Mouse (Mus musculus) 3134 (cell line): Measurements from ENCODE around the gene Adra1d.

ENCODE experiments used
- DNase-seq: peaks from one replicate; pipeline ENCODE4 v3.0.0-alpha.2; 2011; ENCODE audit warnings: low spot score; ENCODE audit not compliant: insufficient read length; ENCODE audit errors: extremely low read depth

Adra1d gene

GRCm38 (mm10) chr2:131541686-131542085 lies 20.4 kb downstream of the Adra1d start:
- no peak for DNase-seq

GRCm38 (mm10) chr2:131539780-131540179 lies 22.3 kb downstream of the Adra1d start:
- no peak for DNase-seq

GRCm38 (mm10) chr2:131538341-131538740 lies 23.7 kb downstream of the Adra1d start:
- DNase-seq, result no peak

- DNase-seq, result no peak
These were observed 26.9 kb downstream of the Adra1d start for GRCm38 (mm10) chr2:131535168-131535567.

GRCm38 (mm10) chr2:131531271-131531670 lies 30.8 kb downstream of the Adra1d start:
- DNase-seq, result no peak

GRCm38 (mm10) chr2:131530623-131531008 lies 31.5 kb downstream of the Adra1d start:
- peak; percentile 66 for DNase-seq

- DNase-seq, result no peak
These were observed 32.0 kb downstream of the Adra1d start for GRCm38 (mm10) chr2:131529898-131530622.

GRCm38 (mm10) chr2:131527061-131527460 lies 35.0 kb downstream of the Adra1d start:
- DNase-seq, result no peak

GRCm38 (mm10) chr2:131520743-131521142 lies 41.3 kb downstream of the Adra1d start:
- DNase-seq, result no peak

- DNase-seq, result no peak
These were observed 43.3 kb downstream of the Adra1d start for GRCm38 (mm10) chr2:131518790-131519189.

- DNase-seq, result no peak
These were observed 44.5 kb downstream of the Adra1d start for GRCm38 (mm10) chr2:131517550-131517949.

GRCm38 (mm10) chr2:131514055-131514621 lies 47.9 kb downstream of the Adra1d start:
- DNase-seq, result no peak

- no peak for DNase-seq
These were observed 48.6 kb downstream of the Adra1d start for GRCm38 (mm10) chr2:131513477-131513876.

- no peak for DNase-seq
These were observed 51.6 kb downstream of the Adra1d start for GRCm38 (mm10) chr2:131510531-131510930.

- DNase-seq, result peak; percentile 74
These were observed 52.3 kb downstream of the Adra1d start for GRCm38 (mm10) chr2:131509671-131510313.

- no peak for DNase-seq
These were observed 53.6 kb downstream of the Adra1d start for GRCm38 (mm10) chr2:131508501-131508900.

GRCm38 (mm10) chr2:131506358-131506757 lies 55.7 kb downstream of the Adra1d start:
- DNase-seq, result no peak

- no peak for DNase-seq
These were observed 56.7 kb downstream of the Adra1d start for GRCm38 (mm10) chr2:131505431-131505830.

- no peak for DNase-seq
These were observed 59.5 kb downstream of the Adra1d start for GRCm38 (mm10) chr2:131502561-131502960.

- no peak for DNase-seq
These were observed 60.2 kb downstream of the Adra1d start for GRCm38 (mm10) chr2:131501886-131502285.

GRCm38 (mm10) chr2:131499290-131499845 lies 62.7 kb downstream of the Adra1d start:
- DNase-seq, result no peak

- no peak for DNase-seq
These were observed 63.9 kb downstream of the Adra1d start for GRCm38 (mm10) chr2:131498219-131498618.
